Mouse (Mus musculus): ENCODE measurements around the gene Cryl1. TPM values are rescaled to one million over a fixed set of nuclear protein-coding genes. Genes with fewer than 3 reads are reported as not detected.

Cryl1 gene
- total RNA-seq, 2 experiments from 2014 or later, result 16.5 to 17.8 TPM

- no peak for DNase-seq
These were observed 167.9 kb downstream of the Cryl1 start for GRCm38 (mm10) chr14:57230264-57231015.

Other genes with a start within 250 kb of the Cryl1 start
- 10 to 100 TPM; 16.3 to 16.5 TPM for gene Ift88, start 25.5 kb upstream of the Cryl1 start, total RNA-seq (2021)
- gene Il17d, start 126.2 kb upstream of the Cryl1 start, total RNA-seq (2021), result 10 to 100 TPM; 13.4 to 13.6 TPM
- 10 to 100 TPM; 36.8 to 37.7 TPM for gene Eef1akmt1, start 173.1 kb upstream of the Cryl1 start, total RNA-seq (2021)